Mouse (Mus musculus) stomach, postnatal 0 days (tissue): ENCODE data around the gene Fyn.

Experiments used
- CTCF ChIP-seq: IDR thresholded peaks from 2 replicates; pipeline ENCODE4 v1.5.1; 2016; ENCODE audit warnings: antibody characterized with exemption, low read depth, mild to moderate bottlenecking, moderate library complexity
- EP300 ChIP-seq: optimal IDR thresholded peaks from 2 replicates; pipeline ENCODE3; 2016; ENCODE audit warnings: antibody characterized with exemption

DNA sequence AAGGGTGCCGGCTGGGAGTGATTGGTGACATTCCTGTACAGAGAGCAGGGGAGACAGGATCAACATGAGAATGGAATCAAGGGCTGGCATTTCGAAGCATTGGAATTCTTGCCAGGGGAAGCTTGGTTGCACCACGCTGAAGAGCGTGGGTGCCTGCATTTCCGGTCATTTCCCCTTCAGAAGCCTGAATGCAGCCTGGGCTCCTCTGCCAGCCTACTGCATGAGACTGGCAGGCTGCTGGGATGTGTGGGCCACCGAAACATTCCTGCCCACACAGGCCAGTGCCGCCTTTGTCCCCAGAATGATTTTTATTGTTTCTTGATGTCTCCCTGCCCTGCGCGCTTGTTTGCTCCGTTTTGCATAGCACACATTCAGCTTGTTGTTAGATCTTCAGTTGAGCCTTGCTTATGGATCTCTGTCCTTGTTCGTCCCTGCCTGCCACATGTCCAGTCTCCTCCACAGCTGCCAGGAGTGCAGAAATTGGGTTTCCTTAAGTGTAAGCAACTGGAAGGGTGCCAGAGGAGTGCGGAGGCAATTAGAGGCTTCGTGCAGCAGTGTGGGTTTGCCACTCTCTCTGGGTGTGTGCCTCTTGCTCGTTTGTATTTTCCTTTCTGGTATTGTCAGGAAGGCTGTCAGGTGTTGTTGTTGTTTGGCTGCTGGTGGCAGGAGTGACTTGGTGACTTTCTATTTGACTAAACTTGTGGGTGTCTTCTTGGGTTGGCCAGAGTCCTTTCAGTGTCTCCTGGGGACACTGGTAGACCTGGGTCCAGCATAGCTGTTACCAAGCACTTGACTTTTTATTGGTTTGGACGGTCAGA is 103.3 kb downstream of the Fyn start:
- TF ChIP-seq CTCF (no peak), EP300 (no peak)
